Mouse (Mus musculus): ENCODE results near the gene Dok7.
A peak's percentile ranks its signal among the peaks of the same experiment; 100 is the strongest.

Dok7 gene

DNA sequence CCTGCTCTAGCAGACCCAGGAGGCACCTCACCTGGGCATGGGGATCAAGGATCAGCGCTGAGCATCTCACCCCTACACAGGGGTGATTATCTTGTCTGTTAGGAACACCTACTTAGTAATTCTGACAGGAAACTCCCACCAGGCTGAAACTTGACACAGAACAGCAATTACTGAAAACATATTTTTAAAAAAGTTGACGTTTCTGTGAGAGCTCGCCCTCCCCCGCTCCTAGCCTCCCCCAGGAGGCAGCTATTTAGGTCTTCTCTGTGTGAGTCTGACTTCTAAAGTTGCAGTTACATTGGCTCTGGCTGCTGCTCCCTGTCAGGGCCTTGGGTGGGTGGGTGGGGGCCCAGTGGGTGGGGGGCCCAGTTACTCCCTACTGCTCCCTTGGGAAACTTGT is 55.9 kb downstream of the Dok7 start:
- no peak for DNase-seq (ENCODE audit: inconsistent age in 2 of 2, low spot score in 1 of 2)

DNA sequence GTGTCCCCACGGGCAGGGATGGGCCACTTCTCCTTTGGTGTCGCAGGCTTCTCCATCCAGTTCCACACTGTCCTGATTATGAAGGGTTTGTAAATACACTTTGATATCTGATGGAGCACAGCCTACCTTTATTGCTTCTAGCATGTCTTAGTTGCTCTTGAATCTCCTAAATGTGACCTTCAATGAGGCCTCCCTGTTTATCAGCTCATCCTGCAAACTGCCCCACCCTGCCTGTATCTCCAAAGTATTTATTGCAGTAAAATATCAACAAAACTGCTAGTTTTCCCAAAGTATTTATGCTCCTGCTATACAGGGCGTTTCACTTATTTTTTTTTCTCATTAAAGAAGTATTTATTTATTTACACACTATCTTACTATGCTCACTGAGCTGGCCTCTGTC is 59.4 kb downstream of the Dok7 start:
- no peak for DNase-seq (ENCODE audit: inconsistent age in 2 of 2, low spot score in 1 of 2)

DNA sequence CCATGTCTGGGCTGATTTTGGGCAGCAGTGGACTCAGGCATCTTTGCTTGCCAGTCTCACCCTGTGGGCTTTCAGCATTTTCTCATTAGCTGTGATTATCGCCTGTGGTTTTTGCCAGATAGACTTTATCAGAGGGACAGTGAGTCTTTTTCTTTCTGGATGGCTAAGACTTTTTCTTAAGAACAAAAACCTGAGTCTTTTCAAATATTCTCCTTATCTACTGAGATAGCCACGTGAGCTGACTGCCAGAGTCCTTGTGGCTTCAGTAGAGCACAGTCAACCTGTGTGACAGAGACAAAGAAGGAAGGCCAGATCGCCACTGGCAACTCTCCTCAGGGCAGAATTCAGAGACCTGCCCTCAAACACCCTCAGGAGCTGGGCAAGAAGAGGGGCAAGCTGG is 61.1 kb downstream of the Dok7 start:
- no peak for DNase-seq (ENCODE audit: inconsistent age in 2 of 2, low spot score in 1 of 2)

DNA sequence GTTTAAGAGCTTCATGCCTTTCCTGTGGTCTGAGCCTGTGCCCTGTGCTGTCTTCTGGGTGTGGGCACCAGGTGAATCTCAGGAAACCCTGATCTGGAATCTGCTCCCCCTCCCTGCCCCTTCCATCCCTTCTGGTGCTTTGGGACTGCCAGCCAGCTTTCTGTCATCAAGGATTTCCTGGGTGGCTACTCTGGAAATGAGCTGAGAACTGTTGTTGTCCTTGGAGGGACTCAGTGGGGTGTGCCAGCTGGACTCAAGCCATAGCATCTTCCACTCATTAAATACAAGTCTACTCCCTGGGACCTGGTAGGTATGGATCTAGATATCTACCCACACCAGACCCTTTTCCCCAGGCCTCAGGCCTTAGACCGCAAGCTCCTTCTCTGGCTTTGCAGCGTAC is 61.9 kb downstream of the Dok7 start:
- DNase-seq (ENCODE audit: inconsistent age in 2 of 2, low spot score in 1 of 2), result peak; percentile 39 to 75

DNA sequence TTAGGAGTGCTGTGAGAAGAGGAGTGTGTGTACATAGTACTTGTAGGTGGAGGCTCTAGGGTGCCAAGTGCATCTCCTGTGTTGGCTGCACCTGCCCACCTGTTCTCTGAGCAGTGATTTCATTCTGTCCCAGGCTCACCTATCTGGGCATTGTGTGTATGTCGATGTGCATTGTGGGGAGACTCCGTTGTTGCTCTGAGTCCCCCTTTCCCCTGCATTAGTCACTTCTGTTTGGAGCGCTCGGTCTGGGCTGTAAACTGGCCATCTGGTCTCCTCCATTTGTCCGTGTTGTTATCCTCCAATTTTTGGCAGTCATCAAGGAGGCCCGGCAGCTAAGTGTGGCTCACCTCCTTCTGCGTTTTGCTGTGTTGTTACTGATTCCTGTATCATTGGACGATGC is 63.5 kb downstream of the Dok7 start:
- no peak for DNase-seq (ENCODE audit: inconsistent age in 2 of 2, low spot score in 1 of 2)

DNA sequence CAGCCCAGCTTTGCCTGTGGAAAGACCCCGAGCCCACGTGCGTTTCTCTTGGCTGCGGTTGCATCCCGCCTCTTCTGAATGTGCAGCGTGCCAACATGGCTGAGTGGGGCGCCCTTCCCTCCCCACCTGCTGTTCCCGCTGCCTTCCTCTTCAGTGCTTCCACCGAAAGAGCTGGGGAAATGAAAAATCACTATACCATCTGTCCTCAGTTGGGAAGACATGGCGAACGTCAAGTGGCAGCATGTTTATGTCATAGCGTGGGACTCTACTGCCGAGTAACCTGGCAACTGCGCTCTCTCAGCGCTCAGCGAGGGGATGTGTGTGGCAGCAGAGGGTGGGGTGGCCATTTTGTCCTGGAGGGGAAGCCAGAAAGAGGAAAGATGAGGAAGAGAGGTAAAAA is 72.6 kb downstream of the Dok7 start:
- no peak for DNase-seq (ENCODE audit: inconsistent age in 2 of 2, low spot score in 1 of 2)

DNA sequence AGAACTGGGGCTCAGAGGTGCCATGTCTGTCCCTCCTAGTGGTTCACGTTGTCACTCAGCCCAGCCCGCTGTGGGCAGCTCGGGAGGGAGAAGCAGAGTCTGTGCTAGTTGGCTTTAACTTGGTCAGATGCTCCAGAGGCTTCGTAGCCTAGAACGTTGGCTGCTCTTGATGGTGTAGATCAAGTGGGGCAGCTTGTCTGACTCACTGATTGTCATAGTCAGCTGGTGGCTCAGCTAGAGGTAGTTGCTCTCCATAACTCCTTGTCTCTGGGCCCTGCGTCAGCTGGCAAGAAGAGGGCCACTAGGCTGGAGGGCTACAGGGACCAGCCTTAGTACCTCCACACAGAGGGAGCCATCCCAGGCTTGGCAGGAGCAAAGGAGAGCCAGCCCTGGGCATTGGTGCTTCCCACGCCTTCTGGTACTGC is 73.2 kb downstream of the Dok7 start:
- no peak for DNase-seq (ENCODE audit: inconsistent age in 2 of 2, low spot score in 1 of 2)

DNA sequence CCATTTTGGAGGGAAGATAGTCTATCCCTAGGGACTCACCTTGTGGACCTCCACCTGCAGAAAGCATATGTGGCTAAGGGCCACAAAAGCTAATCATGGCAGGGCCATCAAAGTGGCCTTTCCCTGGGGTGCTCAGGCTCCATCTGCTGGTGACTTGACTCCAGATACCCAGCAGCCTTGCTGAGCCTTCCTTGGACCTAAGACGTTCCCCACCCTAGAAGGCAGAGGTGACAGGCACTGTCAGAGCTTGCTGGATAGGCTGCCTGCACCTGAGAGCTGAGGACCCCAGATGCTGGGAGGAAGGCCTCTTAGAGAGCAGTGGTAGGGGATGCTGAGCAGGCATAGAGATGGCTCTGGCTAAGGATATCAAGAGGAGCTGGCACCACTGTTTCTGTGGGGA is 74.7 kb downstream of the Dok7 start:
- no peak for DNase-seq (ENCODE audit: inconsistent age in 2 of 2, low spot score in 1 of 2)

DNA sequence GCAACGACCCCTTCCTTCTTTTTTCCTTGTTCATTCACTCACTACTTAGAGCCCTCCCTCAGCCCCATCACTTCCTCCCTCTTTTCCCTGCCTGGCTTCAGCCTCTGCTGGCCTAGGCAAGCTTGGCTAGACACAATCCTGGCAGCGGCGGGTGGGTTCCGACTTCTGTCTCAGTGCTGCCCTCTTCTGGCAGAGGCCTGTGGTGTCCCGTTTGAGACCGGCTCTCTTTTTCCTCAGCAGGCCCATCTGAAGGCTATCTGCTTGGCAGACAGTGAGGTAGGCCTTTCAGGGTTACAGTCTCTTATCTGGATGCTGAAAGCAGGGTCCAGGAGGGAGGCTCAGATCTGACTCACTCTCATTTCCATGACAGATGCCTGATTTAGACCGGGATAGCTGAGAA is 75.2 kb downstream of the Dok7 start:
- DNase-seq (ENCODE audit: inconsistent age in 2 of 2, low spot score in 1 of 2), result peak; percentile 88 to 95

DNA sequence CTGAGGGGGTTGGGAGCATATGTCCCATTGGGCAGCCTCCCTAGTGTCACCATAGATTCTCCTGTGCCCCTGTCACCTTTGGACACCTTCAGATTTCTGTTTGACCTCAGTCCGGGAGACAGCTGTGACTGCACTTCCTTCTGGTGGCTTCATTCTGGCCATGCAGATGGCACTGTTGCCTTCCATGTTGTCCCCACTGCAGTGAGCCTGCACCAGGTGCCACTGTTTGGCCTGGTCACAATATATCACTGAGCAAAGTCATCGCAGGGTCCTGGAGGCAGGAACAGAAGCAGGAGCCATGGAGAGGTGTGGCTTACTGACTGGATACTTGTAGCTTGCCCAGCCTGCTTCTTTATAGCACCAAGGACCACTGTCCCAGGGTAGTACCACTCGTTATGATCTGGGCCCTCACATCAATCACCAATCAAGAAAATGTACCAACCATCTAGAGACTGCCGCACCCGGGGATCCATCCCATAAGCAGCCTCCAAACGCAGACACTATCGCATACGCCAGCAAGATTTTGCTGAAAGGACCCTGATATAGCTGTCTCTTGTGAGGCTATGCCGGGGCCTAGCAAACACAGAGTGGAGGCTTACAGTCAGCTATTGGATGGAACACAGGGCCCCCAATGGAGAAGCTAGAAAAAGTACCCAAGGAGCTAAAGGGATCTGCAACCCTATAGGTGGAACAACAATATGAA is 75.9 kb downstream of the Dok7 start:
- no peak for DNase-seq (ENCODE audit: inconsistent age in 2 of 2, low spot score in 1 of 2)

DNA sequence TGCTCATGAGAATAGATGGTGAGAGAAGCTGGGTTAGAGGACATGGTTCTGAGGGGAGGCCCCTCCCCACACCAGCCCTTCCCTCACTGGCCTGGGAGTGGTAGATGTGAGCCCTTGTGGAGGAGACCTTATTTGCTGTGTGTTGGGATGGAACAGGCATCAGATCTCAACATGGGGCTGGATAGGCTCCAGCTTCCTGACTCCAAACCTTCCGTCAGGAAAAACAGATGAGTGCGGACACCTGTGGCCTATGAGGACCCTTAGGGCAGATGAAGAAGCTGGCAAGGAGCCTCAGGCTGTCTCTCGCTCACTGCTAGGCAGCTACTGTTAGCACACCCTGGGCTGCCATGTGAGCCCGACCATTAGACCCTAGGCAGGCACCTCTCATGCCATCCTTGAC is 76.9 kb downstream of the Dok7 start:
- DNase-seq (ENCODE audit: inconsistent age in 2 of 2, low spot score in 1 of 2), result no peak

DNA sequence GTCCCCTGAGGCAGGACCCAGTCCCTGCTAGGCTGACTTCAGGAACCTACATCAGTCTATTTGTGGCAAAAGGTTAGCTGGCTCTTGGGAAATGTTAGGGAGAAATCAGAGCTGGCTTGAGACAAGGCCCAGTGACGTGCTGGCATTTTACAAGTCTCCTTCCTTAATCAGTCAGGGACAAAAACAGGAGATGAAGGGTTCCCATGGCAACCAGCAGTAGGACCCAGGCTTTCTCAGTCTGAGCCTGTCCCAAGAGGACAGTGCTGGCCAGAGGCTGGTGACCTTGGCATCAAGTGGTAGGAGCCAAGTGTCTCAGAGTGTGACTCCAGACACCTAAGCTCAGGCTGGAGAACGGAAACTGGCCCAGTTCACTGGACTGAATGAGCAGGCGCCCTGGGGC is 77.7 kb downstream of the Dok7 start:
- peak; percentile 31 to 67 for DNase-seq (ENCODE audit: inconsistent age in 2 of 2, low spot score in 1 of 2)

DNA sequence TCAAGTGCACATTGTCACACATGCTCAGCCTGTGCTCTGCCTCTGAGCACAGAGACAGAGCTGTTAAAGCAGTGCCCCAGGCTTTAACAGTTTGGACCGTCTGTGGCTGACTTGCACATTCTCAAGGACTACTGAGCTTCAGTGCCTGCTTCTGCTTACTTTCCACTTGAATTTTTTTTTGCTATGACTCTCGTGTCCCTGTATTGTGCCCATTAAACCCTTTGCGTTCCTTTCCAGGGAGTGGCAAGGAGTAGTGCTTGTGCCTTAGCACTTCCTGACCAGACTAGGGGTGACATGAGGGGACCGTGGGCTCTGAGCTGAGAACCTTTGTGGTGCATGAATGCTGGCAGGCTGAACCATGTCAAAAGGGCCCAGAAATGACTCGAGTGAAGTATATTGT is 79.3 kb downstream of the Dok7 start:
- DNase-seq (ENCODE audit: inconsistent age in 2 of 2, low spot score in 1 of 2), result no peak

Measured in adrenal gland, adult (tissue).